Mouse (Mus musculus) megakaryocyte, embryonic 14.5 days (primary cell): ENCODE data around the gene Lmo1.

ENCODE experiments used
- FLI1 ChIP-seq: IDR thresholded peaks from 2 replicates; pipeline ENCODE4 v1.6.1; 2012; ENCODE audit warnings: low read length, inconsistent platforms, mixed read lengths
- GATA1 ChIP-seq: IDR thresholded peaks from 3 replicates; pipeline ENCODE4 v1.6.1; 2012; ENCODE audit warnings: mixed read lengths, low read length, inconsistent platforms, borderline replicate concordance

GRCm38 (mm10) chr7:109174949-109175669 is at the start of gene Lmo1:
- no peak for TF ChIP-seq GATA1
- TF ChIP-seq FLI1 = no peak
